Mouse (Mus musculus) cerebellum, adult 9-10 months (tissue): ENCODE measurements at regions not wholly inside any gene's neighbourhood (a gene's known extent, or its start where the extent isn't known, plus 50 kb on each side); places are given as distances from the start of the nearest gene placed in this dataset.
A peak's percentile ranks its signal among the peaks of the same experiment; 100 is the strongest.

Experiments
- DNase-seq: peaks from one replicate; pipeline ENCODE4 v3.0.0; 2022

GRCm38 (mm10) chr3:80631391-80631790 is 171.2 kb downstream of the Gria2 start:
- no peak for DNase-seq

- DNase-seq, result no peak
These were observed 192.2 kb downstream of the Gria2 start for GRCm38 (mm10) chr3:80610414-80610813.

- no peak for DNase-seq
These were observed 194.2 kb downstream of the Gria2 start for GRCm38 (mm10) chr3:80608467-80608866.

GRCm38 (mm10) chr3:80607809-80608208 is 194.8 kb downstream of the Gria2 start:
- DNase-seq, result no peak

- no peak for DNase-seq
These were observed 205.1 kb downstream of the Gria2 start for GRCm38 (mm10) chr3:80597549-80597948.

- DNase-seq, result no peak
These were observed 235.1 kb downstream of the Gria2 start for GRCm38 (mm10) chr3:80567514-80567913.

- DNase-seq, result no peak
These were observed 236.4 kb downstream of the Gria2 start for GRCm38 (mm10) chr3:80566236-80566635.

GRCm38 (mm10) chr3:80546151-80546695 is 256.4 kb downstream of the Gria2 start:
- DNase-seq, result no peak

GRCm38 (mm10) chr3:80543783-80544182 is 258.9 kb downstream of the Gria2 start:
- DNase-seq, result no peak

- DNase-seq, result no peak
These were observed 261.3 kb downstream of the Gria2 start for GRCm38 (mm10) chr3:80541382-80541781.

GRCm38 (mm10) chr3:80533706-80534349 is 268.8 kb downstream of the Gria2 start:
- DNase-seq, result peak; percentile 21

GRCm38 (mm10) chr3:80514026-80514425 is 288.6 kb downstream of the Gria2 start:
- DNase-seq, result no peak

- no peak for DNase-seq
These were observed 293.4 kb downstream of the Gria2 start for GRCm38 (mm10) chr3:80509185-80509584.

- DNase-seq, result no peak
These were observed 295.9 kb downstream of the Gria2 start for GRCm38 (mm10) chr3:80506701-80507100.

GRCm38 (mm10) chr3:80501117-80501516 is 301.5 kb downstream of the Gria2 start:
- DNase-seq, result peak; percentile 46

GRCm38 (mm10) chr3:80496556-80496955 is 306.1 kb downstream of the Gria2 start:
- no peak for DNase-seq

- no peak for DNase-seq
These were observed 318.3 kb downstream of the Gria2 start for GRCm38 (mm10) chr3:80484168-80484833.

GRCm38 (mm10) chr3:80478676-80479075 is 324.0 kb downstream of the Gria2 start:
- DNase-seq, result no peak

GRCm38 (mm10) chr3:80473686-80474085 is 328.9 kb downstream of the Gria2 start:
- no peak for DNase-seq
